Mouse (Mus musculus) testis, adult 10 weeks (tissue): ENCODE results near the gene Cept1. TPM values are rescaled to one million over a fixed set of nuclear protein-coding genes. Genes with fewer than 3 reads are reported as not detected.

Experiments
- polyA plus RNA-seq: library from polyadenylated mRNA; stranded (reverse); fragments of 350-450 nt; fragmentation: Illumina TruSeq; extraction: RNeasy Lipid Tissue Mini Kit (QIAGEN cat#74804); gene quantifications from one replicate; pipeline ENCODE4 v1.2.3, GENCODE M21; 2014; ENCODE audit warnings: low read depth, low replicate concordance

The Cept1 gene
- 14.1 TPM for polyA plus RNA-seq

GRCm38 (mm10) chr3:106547171-106547923 lies at the start of gene Cept1, which contains the start of gene Dram2:
Cept1 (minus strand) TSS chr3:106547802.
Dram2 (plus strand) TSS chr3:106547798.

GRCm38 (mm10) chr3:106482281-106483081 lies 65.1 kb downstream of the Cept1 start, which contains the start of gene Dennd2d:
Dennd2d (plus strand) TSS chr3:106482405.

Other genes starting within 250 kb of the Cept1 start
- gene Chil6, start 141.6 kb downstream of the Cept1 start, polyA plus RNA-seq: not detected
- 0.21 TPM for gene Dennd2d, start 65.4 kb downstream of the Cept1 start, polyA plus RNA-seq
- gene Dram2, start within 50 bp of the Cept1 start, polyA plus RNA-seq: 26.6 TPM
- 443 TPM for gene Lrif1, start 137.2 kb upstream of the Cept1 start, polyA plus RNA-seq
- gene Cd53, start 242.3 kb upstream of the Cept1 start, polyA plus RNA-seq: 4.5 TPM